Mouse (Mus musculus): ENCODE measurements around the gene Copa. TPM values are rescaled to one million over a fixed set of nuclear protein-coding genes. Genes with fewer than 3 reads are reported as not detected.

Gene Copa
- total RNA-seq, 1 experiment from 2014 or later = 137 TPM

Other genes with a start within 250 kb of the Copa start
- gene Cd84, start 242.8 kb upstream of the Copa start, total RNA-seq (2017) = 63.3 and 80.2 TPM in 2 replicates
- 1.8 and 2.6 TPM in 2 replicates for gene Gm10521, start 186.9 kb upstream of the Copa start, total RNA-seq (2017)
- 0.10 and 0.87 TPM in 2 replicates for gene Slamf6, start 165.0 kb upstream of the Copa start, total RNA-seq (2017)
- gene Vangl2, start 54.1 kb upstream of the Copa start, total RNA-seq (2017) = 3.0 and 3.2 TPM in 2 replicates
- not detected in 2 replicates for gene Nhlh1, start 25.0 kb upstream of the Copa start, total RNA-seq (2017)
- gene Ncstn, start 266 bp downstream of the Copa start, total RNA-seq (2017) = 24.3 and 25.1 TPM in 2 replicates
- gene Pex19, start 44.2 kb downstream of the Copa start, total RNA-seq (2017) = 37.1 and 42.2 TPM in 2 replicates
- 157 and 167 TPM in 2 replicates for gene Dcaf8, start 65.6 kb downstream of the Copa start, total RNA-seq (2017)
- 5.8 and 10.1 TPM in 2 replicates for gene Pea15a, start 124.3 kb downstream of the Copa start, total RNA-seq (2017)
- 0.23 TPM in 1 of 2 replicates, not detected in the other for gene Casq1, start 137.3 kb downstream of the Copa start, total RNA-seq (2017)
- not detected in 2 replicates for gene Atp1a4, start 175.9 kb downstream of the Copa start, total RNA-seq (2017)
- gene Igsf8, start 179.1 kb downstream of the Copa start, total RNA-seq (2017) = 18.2 and 20.0 TPM in 2 replicates
- not detected in 2 replicates for gene Atp1a2, start 215.5 kb downstream of the Copa start, total RNA-seq (2017)
- not detected in 2 replicates for gene Kcnj9, start 246.8 kb downstream of the Copa start, total RNA-seq (2017)